Mouse (Mus musculus): ENCODE data around the gene Eif2b2.

GRCm38 (mm10) chr12:85175087-85175675 lies 44.1 kb upstream of the Eif2b2 start:
- TF ChIP-seq CTCF (IDR thresholded peaks at IDR 0.05; ENCODE audit: control insufficient read depth, insufficient read depth, insufficient read length) (no peak), USF1 (IDR thresholded peaks at IDR 0.05; ENCODE audit: low read depth) (no peak), FOSL1 (IDR thresholded peaks at IDR 0.05; ENCODE audit: insufficient read depth, low read length, poor library complexity, severe bottlenecking) (no peak), MYOD1 (IDR thresholded peaks at IDR 0.05; ENCODE audit: control insufficient read depth, insufficient read length, low read depth) (no peak), MYOG (IDR thresholded peaks at IDR 0.05; ENCODE audit: control insufficient read depth, extremely low read depth, insufficient read length) (no peak), MAX (IDR thresholded peaks at IDR 0.05) (no peak)

All from C2C12 (cell line).